Mouse (Mus musculus): Measurements from ENCODE around the gene Fras1. TPM values are rescaled to one million over a fixed set of nuclear protein-coding genes. Genes with fewer than 3 reads are reported as not detected.

Gene Fras1
- total RNA-seq, 2 experiments from 2014 or later: 1.8 to 2.5 TPM

DNA sequence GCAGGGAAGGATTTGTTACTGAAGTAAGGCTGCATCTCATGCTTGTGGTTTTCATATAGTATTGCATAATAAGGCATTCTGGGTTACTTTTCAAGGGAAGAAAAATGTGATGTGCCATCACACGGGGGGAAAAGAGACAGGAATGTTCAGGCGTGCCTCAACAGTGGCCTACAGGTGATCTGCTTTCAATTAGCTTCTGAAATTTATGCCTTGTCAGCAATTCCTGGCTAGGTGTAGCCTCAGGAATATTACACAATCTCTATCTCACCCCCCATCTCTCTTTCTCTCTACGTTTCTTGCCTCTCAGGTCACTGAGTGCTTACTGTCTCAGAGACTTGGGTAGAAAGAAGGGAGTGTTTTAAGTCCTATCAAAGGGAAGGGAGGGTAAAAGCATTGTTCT lies 204.9 kb downstream of the Fras1 start:
- TF ChIP-seq CTCF (IDR thresholded peaks at IDR 0.05): no peak
- intact Hi-C loops (cut with DNase I): no loop called here
- no peak overlapping the region for H3K4me3 ChIP-seq
- no peak for DNase-seq
- H3K27ac ChIP-seq: no peak overlapping the region

DNA sequence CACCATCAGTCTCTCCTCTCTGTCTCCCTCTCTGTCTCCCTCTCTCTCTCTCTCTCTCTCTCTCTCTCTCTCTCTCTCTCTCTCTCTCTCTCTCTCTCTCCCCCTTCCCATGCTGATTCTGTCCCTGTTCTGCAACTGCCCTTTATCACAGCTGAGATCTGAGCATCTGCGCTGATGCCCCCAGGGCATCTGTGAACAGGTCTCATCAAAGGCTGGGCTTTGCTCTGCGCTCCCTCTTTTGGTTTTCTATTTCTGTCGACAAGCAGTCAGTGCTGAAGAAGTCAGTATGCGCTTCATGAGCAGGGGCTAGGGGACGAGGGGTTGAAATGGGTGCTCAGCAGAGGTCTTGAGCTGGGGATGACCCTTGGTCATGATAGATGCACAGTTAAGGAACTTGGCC lies 206.2 kb downstream of the Fras1 start:
- no peak overlapping the region for H3K4me3 ChIP-seq
- intact Hi-C loops (cut with DNase I): no loop called here
- H3K27ac ChIP-seq: no peak overlapping the region
- TF ChIP-seq CTCF (IDR thresholded peaks at IDR 0.05): no peak
- DNase-seq: no peak

DNA sequence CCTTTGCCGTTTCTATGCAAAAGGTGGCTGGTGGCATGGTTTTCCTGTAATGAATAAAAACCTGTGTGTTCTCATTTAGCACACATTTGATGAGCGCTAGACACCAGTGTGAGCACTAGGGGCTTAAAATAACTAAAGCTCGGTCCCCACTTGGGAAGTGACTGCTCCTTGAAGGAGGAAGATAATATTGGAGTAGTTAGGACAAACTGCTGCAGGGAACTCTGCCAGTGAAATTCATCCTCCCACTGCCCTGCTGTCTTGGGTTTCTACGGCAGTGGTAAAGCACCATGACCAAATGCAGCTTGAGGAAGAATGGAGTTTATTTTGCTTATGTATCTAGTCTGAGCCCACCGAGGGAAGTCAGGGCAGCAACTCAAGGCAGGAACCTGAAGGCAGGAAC lies 211.0 kb downstream of the Fras1 start:
- Histone ChIP-seq H3K4me3 (no peak overlapping the region), H3K27ac (no peak overlapping the region)
- no peak for DNase-seq
- no peak for TF ChIP-seq CTCF (IDR thresholded peaks at IDR 0.05)
- intact Hi-C loops (cut with DNase I): no loop called here

DNA sequence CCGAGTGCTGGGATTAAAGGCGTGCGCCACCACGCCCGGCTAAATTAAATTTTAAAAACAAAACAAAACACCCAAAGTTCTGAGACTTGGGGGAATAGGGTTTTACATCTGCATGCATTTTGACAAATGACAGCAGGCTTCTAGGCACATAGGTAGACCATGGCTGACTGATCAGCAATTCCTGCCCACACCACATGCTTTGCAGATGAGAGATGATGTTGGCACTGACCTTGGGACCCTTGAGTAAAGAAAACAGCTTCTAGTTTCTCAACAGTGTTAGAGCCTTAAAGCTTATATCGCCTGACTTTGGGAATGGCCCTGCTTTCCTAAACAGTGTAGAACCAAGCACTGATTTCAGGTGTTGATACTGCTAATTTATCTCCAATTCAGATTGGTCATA lies 216.9 kb downstream of the Fras1 start:
- no peak for TF ChIP-seq CTCF (IDR thresholded peaks at IDR 0.05)
- H3K4me3 ChIP-seq: no peak overlapping the region
- H3K27ac ChIP-seq: no peak overlapping the region
- intact Hi-C loops (cut with DNase I): no loop called here
- no peak for DNase-seq

DNA sequence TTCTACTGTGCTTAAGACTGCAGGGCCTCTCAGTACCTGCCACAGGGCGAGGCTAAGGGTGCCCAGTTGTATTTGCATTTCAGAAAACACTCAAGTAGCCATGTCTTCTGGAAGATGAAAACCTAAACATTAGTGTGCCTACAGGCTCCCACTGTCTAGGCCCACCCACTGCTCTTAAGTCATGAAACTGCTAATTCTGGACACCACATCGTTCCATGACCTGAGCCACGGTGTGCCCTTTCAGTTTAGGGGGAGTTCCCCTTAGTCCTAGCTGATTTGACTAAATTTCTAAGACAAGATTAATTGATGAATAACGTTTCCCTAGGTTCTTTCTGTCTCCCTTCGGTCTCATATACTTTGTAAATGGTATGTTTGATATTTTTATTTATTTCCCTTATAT lies 222.0 kb downstream of the Fras1 start:
- no peak overlapping the region for H3K4me3 ChIP-seq
- intact Hi-C loops (cut with DNase I): no loop called here
- H3K27ac ChIP-seq: no peak overlapping the region
- no peak for DNase-seq
- TF ChIP-seq CTCF (IDR thresholded peaks at IDR 0.05): no peak

DNA sequence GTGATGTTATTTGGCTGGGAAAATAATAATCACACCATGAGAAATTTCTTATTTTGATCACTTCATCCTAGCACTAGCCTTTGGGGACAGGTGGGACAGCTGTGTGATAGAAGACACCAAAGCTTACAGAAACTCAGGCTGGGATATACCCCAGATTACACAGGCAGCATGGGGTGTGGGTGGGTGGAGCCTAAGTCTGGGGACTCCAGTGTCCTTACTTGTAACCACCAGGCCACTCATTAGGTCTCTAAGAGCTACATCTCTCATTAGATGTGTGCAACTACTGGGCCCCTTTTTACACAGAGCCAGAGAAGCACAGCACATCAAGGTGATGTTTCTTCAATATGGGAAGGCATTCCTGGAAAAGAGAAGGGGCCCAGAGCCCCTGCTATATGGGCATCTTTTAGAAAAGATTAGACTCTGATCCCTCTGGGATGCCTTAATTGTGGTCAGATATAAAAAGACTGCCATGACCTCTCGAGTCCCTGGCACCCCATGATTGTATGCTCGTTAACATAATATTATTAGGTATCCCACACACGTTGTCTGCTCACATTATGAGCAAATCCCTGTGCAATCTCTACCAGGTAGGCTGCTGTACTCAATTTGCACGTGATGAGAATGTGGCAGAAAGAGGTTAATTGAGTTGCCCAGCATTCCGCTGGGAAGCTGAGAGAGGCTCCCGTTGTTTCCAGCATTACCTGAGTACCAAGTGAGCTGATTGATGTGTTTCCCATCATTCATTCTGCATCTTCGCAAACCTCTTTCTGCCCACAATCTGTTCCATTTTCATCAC lies 230.4 kb downstream of the Fras1 start:
- intact Hi-C loops (cut with DNase I): no loop called here
- Histone ChIP-seq H3K27ac (no peak overlapping the region), H3K4me3 (no peak overlapping the region)
- TF ChIP-seq CTCF (IDR thresholded peaks at IDR 0.05): no peak
- no peak for DNase-seq

DNA sequence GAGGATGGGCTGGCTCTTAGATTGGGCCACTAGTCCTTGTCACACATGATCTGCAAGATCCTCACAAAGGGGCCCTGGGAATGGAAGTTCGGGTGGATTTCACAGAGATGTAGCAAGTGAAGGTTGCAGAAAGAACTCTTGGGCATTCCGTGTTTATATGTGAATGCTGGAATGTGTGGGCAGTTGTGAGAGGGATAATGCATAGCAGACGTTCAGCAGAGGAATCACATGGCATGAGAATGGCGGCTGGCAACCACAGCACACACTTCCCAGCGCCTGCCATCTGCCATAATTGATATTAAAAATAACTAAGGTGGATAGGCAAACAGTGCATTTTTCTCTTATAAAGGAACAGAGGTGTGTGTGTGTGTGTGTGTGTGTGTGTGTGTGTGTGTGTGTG lies 234.3 kb downstream of the Fras1 start:
- DNase-seq: no peak
- TF ChIP-seq CTCF (IDR thresholded peaks at IDR 0.05): no peak
- intact Hi-C loops (cut with DNase I): no loop called here
- Histone ChIP-seq H3K4me3 (no peak overlapping the region), H3K27ac (no peak overlapping the region)

DNA sequence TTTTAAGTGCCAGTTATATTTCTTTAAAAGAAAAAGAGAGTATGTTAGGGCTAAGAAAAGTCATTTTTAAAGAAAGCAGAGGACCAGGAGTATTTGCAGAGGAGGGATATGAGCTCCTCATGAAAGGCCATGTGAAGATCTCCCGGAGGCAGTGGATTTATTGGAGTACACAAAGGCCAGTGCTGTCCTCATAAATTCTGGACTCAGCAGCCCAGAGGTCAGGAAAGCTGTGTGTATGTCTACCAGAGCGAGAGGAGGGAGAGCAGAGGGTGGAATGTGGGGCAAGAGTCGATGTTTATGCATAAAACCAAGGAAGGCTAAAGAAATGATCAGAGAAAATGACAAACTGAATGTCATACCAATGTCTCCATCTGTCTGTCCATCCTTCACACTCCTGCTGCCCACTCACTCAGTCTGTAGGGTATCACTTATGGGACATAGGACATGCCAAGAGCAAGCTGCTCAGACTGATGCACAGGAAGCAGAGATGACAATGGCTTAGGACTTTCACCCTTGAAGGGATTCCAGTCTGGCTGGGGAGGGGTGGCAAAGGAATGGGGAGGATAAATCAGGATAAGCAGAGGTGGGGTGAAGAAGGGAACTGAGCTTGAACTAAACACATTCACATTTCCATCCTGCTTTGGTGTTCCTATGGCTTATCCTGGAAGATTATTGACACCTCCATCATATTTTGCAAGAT lies 235.0 kb downstream of the Fras1 start:
- intact Hi-C loops (cut with DNase I): no loop called here
- DNase-seq: no peak
- TF ChIP-seq CTCF (IDR thresholded peaks at IDR 0.05): no peak
- H3K4me3 ChIP-seq: no peak overlapping the region
- H3K27ac ChIP-seq: no peak overlapping the region

DNA sequence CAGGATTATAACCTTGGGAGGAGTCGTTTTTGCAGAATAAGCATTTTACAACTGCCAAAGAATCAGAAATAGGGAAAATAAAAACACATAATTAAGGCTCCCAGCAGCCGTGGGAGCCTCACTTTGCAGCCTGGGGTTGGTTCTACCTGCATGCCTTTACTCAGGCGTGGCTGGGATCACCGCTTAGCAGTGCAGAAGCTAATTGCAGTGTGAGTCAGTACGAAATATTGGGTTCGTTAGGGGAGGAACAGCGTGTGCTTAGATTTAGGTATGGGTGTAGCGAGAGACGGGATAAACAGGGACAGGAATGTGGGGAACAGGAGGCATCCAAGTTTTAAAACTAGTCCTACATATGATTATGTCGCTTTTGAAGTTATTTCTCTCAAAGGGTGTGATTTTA lies 238.3 kb downstream of the Fras1 start:
- no peak for TF ChIP-seq CTCF (IDR thresholded peaks at IDR 0.05)
- intact Hi-C loops (cut with DNase I): no loop called here
- DNase-seq: no peak
- no peak overlapping the region for H3K27ac ChIP-seq
- no peak overlapping the region for H3K4me3 ChIP-seq

DNA sequence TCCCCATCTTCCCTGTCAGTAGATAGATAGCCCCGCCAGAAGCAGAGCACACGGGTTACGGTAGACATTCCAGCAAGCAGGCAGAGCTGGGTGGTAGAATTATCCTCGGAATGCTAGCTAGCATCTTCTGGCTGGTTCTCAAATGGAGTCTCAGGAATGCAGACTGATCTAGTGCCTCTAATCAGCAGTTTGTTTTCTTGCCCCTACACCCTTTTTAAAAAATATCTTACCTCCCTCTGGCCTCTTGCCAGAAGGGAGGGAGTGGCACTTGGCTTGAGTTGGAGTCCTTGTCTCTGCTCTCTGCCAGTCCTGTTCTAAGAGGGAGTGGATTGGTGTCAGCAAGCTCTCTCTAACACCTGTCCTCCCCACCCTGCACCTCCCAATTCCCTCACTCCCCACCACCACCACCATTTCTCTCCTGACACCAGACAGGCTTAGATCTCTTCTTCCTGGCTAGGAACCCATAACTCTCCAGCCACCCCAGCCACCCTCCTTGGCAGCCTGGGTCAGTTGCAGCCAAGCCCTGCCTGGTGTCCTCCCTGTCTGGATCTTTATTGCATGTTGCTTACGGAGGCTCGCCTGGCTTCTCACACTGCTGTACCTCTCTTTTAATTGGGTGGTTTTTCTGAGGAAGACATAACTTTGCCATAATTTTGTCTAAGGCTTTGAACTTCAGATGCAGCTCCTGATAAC lies 243.3 kb downstream of the Fras1 start:
- TF ChIP-seq CTCF (IDR thresholded peaks at IDR 0.05): no peak
- intact Hi-C loops (cut with DNase I): no loop called here

DNA sequence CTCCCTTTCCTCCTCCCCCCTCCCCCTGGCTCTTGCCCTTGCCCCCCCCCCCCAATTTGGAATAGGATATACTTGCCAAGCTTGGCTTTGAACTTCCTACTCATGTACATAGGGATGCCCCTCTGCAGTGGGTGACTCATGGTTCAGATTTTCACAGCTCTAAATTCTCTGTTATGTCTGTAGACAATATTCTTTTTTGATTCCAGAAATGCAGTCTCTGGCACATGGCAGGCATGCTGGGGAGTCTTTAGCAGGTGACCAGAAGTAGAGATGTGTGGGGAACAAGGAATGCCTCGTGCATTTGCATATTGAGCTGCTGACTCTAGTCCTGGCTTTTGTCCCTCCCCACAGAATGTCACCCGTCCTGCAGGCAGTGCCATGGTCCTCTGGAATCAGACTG lies 244.3 kb downstream of the Fras1 start:
- no peak for DNase-seq
- intact Hi-C loops (cut with DNase I): no loop called here
- H3K4me3 ChIP-seq: no peak overlapping the region
- no peak for TF ChIP-seq CTCF (IDR thresholded peaks at IDR 0.05)
- H3K27ac ChIP-seq: no peak overlapping the region

More for the DNA sequence above, 243.3 kb downstream of the Fras1 start:
- DNase-seq: peak; percentile 19
- Histone ChIP-seq H3K4me3 (no peak overlapping the region), H3K27ac (no peak overlapping the region)

DNA sequence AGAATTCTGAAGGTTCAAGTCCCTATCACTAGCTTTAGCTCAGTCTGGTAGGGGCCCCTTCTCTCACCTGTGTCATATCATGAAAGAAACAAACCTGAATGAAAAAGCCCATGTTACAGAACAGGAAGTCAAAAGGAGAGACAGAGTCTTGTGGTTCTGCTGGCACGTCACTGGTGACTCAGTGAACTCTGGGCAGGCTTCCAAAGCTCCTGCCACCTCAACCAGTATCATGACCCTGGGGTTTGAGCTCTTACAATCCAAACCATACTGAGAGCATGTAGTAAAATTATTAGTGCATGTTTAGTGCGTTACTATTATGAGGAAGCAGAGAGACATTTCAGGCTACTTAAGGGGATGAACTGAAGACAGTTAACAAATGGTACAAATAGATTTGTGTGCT lies 246.5 kb downstream of the Fras1 start:
- intact Hi-C loops (cut with DNase I): no loop called here
- DNase-seq: no peak
- Histone ChIP-seq H3K27ac (no peak overlapping the region), H3K4me3 (no peak overlapping the region)
- no peak for TF ChIP-seq CTCF (IDR thresholded peaks at IDR 0.05)

DNA sequence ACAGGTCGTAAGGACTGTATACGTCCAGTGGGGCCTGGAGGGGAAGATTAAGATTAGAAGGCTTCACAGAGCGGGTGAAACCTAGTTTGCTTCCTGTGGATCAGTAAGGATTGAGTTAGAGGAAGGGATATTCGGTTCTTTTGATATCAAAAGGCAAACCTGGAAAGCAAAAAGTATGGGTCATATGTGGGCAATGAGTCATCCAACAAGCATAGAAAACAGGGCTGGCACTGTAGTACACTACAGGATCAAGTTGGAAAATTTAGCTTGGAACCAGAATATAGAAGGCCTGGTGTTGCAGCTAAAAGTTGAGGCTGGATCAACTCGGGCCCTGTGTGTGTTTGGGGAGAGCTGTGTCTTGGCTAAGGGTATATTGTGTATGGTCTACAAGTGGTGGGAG lies 246.9 kb downstream of the Fras1 start:
- Histone ChIP-seq H3K4me3 (no peak overlapping the region), H3K27ac (no peak overlapping the region)
- DNase-seq: no peak
- no peak for TF ChIP-seq CTCF (IDR thresholded peaks at IDR 0.05)
- intact Hi-C loops (cut with DNase I): no loop called here
